Mouse (Mus musculus): ENCODE results near the gene Cdh3.

GRCm38 (mm10) chr8:106507761-106508331 lies 2.8 kb upstream of the Cdh3 start:
- TF ChIP-seq USF2 (conservative IDR thresholded peaks at IDR 0.05; ENCODE audit: low read depth, low read length), result no peak
- no peak for TF ChIP-seq CTCF (conservative IDR thresholded peaks at IDR 0.05 in 1 of 2, IDR thresholded peaks at IDR 0.05 in 1 of 2; ENCODE audit: low read depth in 2 of 2, low read length in 2 of 2)
- no peak for TF ChIP-seq POLR2A (IDR thresholded peaks at IDR 0.05; ENCODE audit: low read depth, low read length)
- TF ChIP-seq POLR2AphosphoS2 (IDR thresholded peaks at IDR 0.05; ENCODE audit: low read depth, low read length), result no peak
- TF ChIP-seq ZKSCAN1 (IDR thresholded peaks at IDR 0.05; ENCODE audit: borderline replicate concordance, low read depth, low read length), result no peak
- TF ChIP-seq USF1 (IDR thresholded peaks at IDR 0.05; ENCODE audit: low read depth, low read length), result no peak
- TF ChIP-seq RCOR1 (conservative IDR thresholded peaks at IDR 0.05; ENCODE audit: low read depth, low read length), result no peak
- no peak for TF ChIP-seq SMC3 (IDR thresholded peaks at IDR 0.05; ENCODE audit: low read depth, low read length)
- no peak for TF ChIP-seq EP300 (IDR thresholded peaks at IDR 0.05; ENCODE audit: low read length)
- TF ChIP-seq MAFK (IDR thresholded peaks at IDR 0.05; ENCODE audit: insufficient replicate concordance, low read length), result no peak
- no peak for TF ChIP-seq NRF1 (IDR thresholded peaks at IDR 0.05; ENCODE audit: low read depth, low read length)

All from CH12.LX (cell line).